Mouse (Mus musculus) MEL-GATA-1-ER (cell line): ENCODE data around the gene Cuedc1.
"Not testable (repeated sequence)": the region's sequence is repeated elsewhere in the genome, so short reads cannot be mapped to it uniquely, and the experiment has no call there.

ENCODE experiments used
- DNase-seq: peaks from one replicate; pipeline ENCODE4 v3.0.0-alpha.2; 2012; ENCODE audit warnings: low read depth; ENCODE audit errors: extremely low read depth

Cuedc1 gene

DNA sequence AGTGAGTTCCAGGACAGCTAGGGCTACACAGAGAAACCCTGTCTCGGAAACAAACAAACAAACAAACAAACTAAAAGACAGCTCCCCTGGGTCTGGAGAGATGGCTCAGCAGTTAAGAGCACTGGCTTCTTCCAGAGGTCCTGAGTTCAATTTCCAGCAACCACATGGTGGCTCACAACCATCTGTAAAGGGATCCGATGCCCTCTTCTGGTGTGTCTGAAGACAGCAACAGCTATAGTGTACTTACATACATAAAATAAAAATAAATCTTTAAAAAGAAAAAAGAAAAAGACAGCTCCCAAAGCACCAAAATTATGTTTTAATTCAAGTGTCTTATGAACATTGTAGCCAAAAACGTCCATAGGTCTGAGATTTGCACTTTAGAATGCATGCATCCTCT is 97.8 kb downstream of the Cuedc1 start:
- DNase-seq, result not testable (repeated sequence)

GRCm38 (mm10) chr11:88197153-88197576 is 99.3 kb downstream of the Cuedc1 start:
- no peak for DNase-seq

- no peak for DNase-seq
Observed at GRCm38 (mm10) chr11:88198223-88198622, 100.4 kb downstream of the Cuedc1 start.

DNA sequence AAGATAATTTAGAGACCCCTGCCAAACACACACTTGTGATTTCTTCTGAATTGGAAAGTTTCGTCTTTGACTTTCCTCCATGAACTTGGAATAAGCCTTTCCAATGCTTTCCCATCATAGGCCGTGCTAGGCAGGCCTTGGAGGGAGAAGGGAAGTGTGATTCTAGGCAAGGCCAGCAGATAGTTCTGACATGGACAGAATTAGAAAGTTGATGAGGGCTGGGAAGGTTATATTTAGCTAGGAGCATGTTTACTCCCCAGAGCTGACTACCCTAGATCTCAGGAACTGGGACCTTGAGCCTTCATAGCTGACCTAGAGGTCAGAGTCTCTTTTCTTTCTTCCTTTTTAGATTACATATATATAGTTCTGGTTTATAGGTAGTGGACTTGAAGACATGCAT is 103.3 kb downstream of the Cuedc1 start:
- no peak for DNase-seq

DNA sequence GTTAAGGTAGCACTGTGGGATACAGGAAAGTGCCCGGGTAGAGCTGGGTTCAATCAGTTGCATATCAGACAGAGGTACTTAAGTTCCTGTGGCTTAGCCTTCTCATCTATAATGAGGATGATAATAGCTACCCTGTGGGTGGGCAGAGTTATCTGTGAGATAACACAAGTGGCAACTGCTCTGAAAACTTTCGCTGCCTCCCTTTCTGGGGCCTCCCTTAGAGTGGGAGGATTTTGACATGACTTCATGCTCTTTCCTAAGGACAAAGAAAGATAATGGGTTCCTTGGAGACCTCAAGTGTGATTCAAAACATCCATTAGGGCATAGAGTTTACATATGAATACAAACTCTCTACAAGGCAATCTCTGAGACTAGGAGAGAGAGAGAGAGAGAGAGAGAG is 104.2 kb downstream of the Cuedc1 start:
- DNase-seq, result no peak

- DNase-seq, result peak; percentile 86
Observed at GRCm38 (mm10) chr11:88203712-88204532, 106.1 kb downstream of the Cuedc1 start, which contains the start of gene Mrps23. TSS of gene Mrps23 (plus strand) at chr11:88204388.

DNA sequence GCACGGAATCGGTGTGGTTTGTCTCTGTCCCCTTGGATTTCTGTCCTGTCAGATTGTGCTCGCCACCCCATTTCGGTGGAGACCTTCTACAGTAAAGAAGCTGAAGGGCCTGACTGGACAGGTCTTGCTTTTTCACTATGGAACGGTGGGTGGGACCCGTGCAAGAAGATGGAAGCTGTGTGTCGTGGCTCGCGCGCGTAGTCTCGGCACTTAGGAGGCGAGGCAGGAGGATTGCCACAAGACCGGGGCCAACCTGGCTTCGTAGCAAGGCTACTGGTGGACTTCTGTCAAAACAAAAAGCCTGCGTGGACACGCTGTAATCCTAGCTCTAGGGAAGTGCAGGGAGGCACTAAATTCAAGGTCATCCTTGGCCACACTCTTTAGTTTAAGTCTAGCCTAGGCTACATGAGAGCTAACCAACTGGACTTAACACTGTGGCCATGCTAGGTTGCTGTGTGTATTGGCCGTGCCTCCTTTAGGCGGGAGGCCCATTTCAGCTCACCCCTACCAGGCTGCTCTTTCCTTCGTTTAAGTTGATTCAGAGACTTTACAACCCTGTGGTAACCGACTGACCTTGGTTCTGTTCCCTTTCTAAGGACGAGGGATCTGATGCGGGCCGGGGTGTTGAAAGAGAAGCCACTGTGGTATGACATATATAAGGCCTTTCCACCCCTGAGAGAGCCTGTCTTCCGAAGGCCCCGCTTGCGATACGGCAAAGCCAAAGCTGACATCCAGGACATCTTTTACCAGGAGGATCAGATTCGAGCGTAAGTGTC is 106.9 kb downstream of the Cuedc1 start:
- DNase-seq, result no peak

DNA sequence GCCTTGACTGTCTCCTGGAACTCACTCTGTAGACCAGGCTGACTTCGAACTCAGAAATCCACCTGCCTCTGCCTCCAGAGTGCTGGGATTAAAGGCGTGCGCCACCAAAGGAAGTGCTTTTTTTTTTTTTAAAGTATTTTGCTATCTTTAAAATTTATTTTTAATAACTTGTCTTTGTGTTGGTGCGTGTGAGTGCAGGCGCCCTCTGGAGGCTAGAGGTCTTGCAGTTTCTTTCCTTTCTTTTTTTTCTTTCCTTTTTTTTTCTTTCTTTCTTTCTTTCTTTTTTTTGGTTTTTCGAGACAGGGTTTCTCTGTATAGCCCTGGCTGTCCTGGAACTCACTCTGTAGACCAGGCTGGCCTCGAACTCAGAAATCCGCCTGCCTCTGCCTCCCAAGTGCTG is 108.7 kb downstream of the Cuedc1 start:
- DNase-seq, result not testable (repeated sequence)

DNA sequence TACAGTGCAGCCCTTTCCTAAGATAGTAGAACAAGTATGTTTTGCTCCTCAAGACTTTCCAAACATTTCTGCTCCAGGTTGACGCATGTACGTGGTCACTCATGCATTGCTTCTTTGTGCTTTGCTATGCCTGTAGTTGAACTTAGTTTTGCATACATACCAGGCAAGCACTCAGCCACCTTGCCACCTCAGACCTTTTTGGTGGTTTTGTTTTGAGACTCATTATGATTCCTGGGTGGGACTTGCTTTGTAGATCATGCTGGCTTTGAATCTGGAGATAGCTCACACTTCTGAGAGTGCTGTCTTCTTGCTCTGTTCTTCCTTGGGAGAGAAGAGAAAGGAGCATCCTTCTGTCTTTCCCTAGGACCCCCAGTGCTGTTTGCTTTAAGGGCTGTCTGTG is 109.8 kb downstream of the Cuedc1 start:
- DNase-seq, result no peak

DNA sequence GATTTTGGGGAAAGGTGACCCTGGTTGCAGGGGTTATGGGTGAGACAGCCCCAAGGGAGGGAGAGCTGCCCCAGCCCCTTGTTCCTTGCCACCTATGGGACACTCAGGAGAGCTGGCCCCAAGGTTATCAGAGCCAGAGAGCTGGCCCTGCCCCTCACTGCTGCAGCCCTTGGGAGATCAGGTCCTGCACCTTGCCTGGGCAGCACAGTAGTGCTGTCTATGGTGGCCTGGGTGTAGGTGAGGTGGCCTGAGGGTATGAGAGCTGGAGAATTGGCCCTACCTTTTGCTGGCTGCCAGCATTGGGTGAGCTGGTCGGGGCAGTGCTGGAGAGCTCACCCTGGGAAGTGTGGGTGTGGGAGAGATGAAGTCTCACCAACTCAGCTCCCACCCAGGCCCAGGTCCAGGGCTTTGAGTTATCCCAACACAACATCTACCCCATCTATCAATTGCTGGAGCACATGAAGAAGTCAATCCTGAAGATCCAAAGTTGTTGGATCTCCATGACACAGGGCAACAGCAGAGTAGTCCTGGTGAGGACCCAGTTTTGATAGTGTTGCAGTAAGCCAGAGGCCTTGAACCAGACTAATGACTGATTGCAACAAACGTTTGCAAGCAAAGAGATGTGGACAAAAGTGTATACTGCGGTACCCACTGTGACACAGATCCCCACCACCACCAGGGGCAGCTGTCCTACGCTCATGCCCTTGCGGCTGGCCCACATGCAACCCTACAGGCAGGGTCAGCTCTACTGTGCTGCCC is 114.1 kb downstream of the Cuedc1 start:
- DNase-seq, result no peak

- no peak for DNase-seq
Observed at GRCm38 (mm10) chr11:88213757-88214156, 115.9 kb downstream of the Cuedc1 start.

GRCm38 (mm10) chr11:88214881-88215831 is 117.3 kb downstream of the Cuedc1 start:
- no peak for DNase-seq

GRCm38 (mm10) chr11:88216231-88216685 is 118.4 kb downstream of the Cuedc1 start:
- DNase-seq, result no peak

DNA sequence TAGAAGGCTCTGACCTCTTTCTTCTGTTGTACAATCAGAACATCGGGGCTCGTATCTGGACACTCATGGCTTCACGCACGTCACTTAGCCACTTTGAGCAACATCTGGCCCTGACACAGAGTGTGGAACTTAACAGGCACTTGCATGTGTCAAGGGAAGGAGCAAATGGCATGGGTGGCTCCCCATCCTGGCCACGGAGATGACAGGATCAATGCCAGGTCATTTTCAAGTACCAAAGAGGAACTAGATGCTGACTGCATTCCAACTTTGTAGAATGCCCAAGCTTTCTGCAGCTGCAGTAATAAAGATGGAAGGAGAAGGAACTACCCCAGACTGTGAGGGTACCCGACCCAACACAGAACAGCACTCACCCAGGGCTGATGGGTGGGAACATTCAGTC is 120.3 kb downstream of the Cuedc1 start:
- DNase-seq, result no peak

DNA sequence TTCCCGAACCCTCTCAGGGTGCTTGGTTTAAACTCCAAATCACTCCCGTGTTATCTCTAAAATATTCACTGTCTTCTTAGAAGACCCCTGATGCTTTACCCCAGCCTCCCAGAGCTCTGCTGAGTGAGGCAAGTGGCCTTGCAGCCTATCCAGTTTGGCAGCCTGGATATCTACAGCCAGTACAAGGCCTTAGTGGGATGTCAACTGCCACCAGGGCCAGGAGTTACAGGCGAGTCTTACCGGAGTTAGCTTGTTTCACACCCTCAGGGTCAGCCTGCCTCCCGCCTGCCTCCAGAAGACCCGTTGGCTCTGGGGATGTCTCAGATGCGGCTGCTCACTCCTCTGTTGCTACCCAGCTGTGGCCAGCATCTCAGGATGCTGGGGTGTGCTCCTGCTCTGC is 120.7 kb downstream of the Cuedc1 start:
- no peak for DNase-seq

DNA sequence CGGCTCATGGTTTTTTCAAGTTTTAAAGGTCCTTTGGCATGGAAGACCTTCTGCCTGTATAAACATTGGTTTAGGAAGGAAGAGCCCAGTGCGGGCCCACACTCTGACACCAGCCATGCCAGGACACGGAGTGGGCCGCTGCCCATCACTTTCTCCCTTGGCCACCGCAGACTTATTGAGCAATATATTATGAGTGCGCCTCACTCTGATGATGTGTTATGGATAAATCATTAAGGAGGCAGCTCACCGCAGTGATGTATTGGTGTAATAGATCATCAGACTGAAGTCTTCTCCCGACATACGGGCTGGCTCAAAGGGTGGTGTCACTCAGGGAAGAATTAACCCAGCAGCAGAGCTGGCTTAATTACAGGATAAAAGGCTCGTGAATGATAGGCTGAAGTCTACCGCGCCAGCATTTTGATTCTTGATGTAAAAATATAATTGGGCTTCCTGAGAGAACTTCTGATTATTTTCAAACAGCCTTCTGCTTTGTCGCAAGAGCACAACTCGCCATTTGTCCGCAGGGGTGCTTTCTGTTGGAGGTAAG is 124.1 kb downstream of the Cuedc1 start:
- DNase-seq, result no peak

- no peak for DNase-seq
Observed at GRCm38 (mm10) chr11:88227001-88227957, 129.4 kb downstream of the Cuedc1 start.

DNA sequence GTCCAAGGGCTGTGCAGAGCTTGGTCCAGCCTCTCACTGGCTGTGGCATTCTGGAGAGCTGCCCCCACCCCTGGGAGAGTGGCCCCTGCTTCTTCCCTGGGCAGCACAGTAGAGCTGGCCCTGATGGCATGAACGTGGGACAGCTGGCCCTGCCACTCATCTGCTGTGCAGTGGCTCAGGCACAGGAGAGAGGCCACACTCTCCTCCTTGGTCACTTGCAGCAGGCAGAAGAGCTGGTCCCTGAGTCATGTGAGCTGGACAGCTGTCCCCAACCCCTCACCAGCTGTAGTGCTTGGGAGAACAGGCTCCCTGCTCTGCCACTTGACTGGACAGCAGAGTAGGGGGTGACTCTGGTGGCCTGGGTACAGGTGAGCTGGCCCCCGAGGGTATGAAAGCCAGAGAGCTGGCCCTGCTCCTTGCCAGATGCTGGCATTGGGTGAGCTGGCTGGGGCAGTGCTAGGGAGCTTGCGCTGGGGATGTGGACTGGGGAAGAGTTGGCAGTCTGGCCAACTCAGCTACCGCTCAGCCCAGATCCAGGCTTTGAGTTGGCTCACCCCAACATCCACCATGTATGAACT is 133.4 kb downstream of the Cuedc1 start:
- DNase-seq, result no peak
